Mouse (Mus musculus): Measurements from ENCODE around the gene Epb41l5. TPM values are rescaled to one million over a fixed set of nuclear protein-coding genes. Genes with fewer than 3 reads are reported as not detected.

The Epb41l5 gene
- polyA plus RNA-seq, 1 experiment = 33.3 TPM

- no peak overlapping the region for H3K27ac ChIP-seq (ENCODE audit: insufficient read depth, low read depth, low read length)
- DNase-seq = peak; percentile 82
- H3K4me3 ChIP-seq (ENCODE audit: insufficient read depth, low read depth, low read length) = no peak overlapping the region
- WGBS = 56% methylated on average over 6 of the region's 6 CpGs
- H3K4me1 ChIP-seq (ENCODE audit: control insufficient read depth, insufficient read depth, low read length) = peaks cover 47% of the 10 kb centered on the region
- no peaks in the 10 kb centered on the region for H3K36me3 ChIP-seq (ENCODE audit: control insufficient read depth, insufficient read depth, low read length)
- H3K27me3 ChIP-seq (replicated peaks; ENCODE audit: control insufficient read depth, insufficient read depth, low read length) = no peaks in the 10 kb centered on the region
- no peak for TF ChIP-seq CTCF (conservative IDR thresholded peaks at IDR 0.05; ENCODE audit: insufficient read depth, insufficient read length, low read depth, low read length)
- no peak for TF ChIP-seq POLR2A (IDR thresholded peaks at IDR 0.05; ENCODE audit: low read depth, low read length)
Observed at GRCm38 (mm10) chr1:119495396-119495775, 153.4 kb downstream of the Epb41l5 start.

Other genes with a start within 250 kb of the Epb41l5 start
- gene Inhbb, start 226.8 kb downstream of the Epb41l5 start, polyA plus RNA-seq (2012; rRNA removed) = 0.72 and 0.81 TPM in 2 replicates
- gene Ralb, start 144.2 kb downstream of the Epb41l5 start, polyA plus RNA-seq (2012; rRNA removed) = 49.8 and 54.6 TPM in 2 replicates
- gene Tmem185b, start 122.8 kb downstream of the Epb41l5 start, polyA plus RNA-seq (2012; rRNA removed) = 27.1 and 37.2 TPM in 2 replicates
- 2.9 and 3.6 TPM in 2 replicates for gene Ptpn4, start 188.6 kb upstream of the Epb41l5 start, polyA plus RNA-seq (2012; rRNA removed)

All from kidney, adult 2 months (tissue).